Mouse (Mus musculus): ENCODE measurements around the gene Bcl9l.

The Bcl9l gene

GRCm38 (mm10) chr9:44544986-44545385 lies 62.4 kb downstream of the Bcl9l start:
- DNase-seq (ENCODE audit: low read depth, low spot score) = no peak

- DNase-seq (ENCODE audit: low read depth, low spot score) = peak; percentile 38
Observed at GRCm38 (mm10) chr9:44548412-44549152, 66.0 kb downstream of the Bcl9l start.

- DNase-seq (ENCODE audit: low read depth, low spot score) = no peak
Observed at GRCm38 (mm10) chr9:44551138-44551537, 68.5 kb downstream of the Bcl9l start.

- DNase-seq (ENCODE audit: low read depth, low spot score) = no peak
Observed at GRCm38 (mm10) chr9:44552161-44552560, 69.5 kb downstream of the Bcl9l start.
